Mouse (Mus musculus) gastrocnemius, postnatal 36 days (tissue): ENCODE measurements at regions not wholly inside any gene's neighbourhood (a gene's known extent, or its start where the extent isn't known, plus 50 kb on each side); places are given as distances from the start of the nearest gene placed in this dataset.
A peak's percentile ranks its signal among the peaks of the same experiment; 100 is the strongest.

Experiments
- DNase-seq, 2 experiments: peaks; one replicate each; pipeline ENCODE4 v3.0.0; 2022
- intact Hi-C: fragments of 180-260 bp; cut with DNase I; formaldehyde crosslinking; loops from one replicate; pipeline ENCODE4 v1.15.1; 2025

GRCm38 (mm10) chr14:25306961-25307654 is 151.9 kb upstream of the Zmiz1 start:
- intact Hi-C loops = loop anchor here (10.0 kb wide), 1 partner anchor 258 kb away; no protein-coding TSS in a partner anchor
- no peak for DNase-seq

DNA sequence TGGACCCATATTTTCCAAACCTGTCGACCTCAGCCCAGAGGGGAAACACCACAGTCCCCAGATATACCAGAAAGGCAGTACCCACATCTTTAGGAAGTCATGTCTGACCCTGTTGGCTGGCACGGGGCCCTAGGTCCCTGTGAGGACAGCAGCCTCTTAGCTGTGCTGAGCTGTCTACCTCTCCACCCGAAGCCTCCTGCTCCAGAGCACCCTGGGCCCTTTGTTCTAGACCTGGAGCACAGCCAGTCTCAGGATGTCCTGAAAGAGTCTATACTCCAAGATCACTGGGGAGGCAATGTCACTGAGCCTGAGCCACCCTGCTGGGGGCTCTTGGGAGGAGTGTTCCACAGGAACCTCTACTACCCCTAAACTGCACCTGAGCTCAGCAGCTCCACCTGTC is 150.9 kb upstream of the Zmiz1 start:
- no peak for DNase-seq
- intact Hi-C loops = loop anchor here (10.0 kb wide), 1 partner anchor 257 kb away; no protein-coding TSS in a partner anchor

DNA sequence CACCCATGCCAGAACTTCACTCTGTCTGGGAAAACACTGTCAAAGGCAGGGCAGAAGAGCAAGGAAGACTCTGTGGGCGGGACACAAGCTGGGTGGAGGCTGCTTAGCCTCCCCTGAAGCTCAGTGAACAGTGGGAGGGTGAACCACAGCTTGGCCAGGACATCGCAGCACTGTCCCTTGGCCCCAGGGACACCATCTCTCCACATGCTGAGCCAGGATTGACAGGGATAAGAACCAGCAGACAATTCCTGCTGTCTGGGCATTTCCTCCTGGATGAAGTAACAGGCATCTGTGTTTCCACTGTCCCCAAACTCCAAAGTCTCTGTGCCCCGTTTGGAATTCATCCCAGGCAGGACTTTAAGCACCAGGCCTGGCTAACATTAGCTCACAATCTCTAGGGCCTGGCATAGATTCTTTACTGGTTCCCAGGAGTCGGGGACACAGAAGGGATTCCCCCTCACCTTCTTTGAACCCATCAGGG is 148.3 kb upstream of the Zmiz1 start:
- intact Hi-C loops = no loop called here
- DNase-seq = no peak

DNA sequence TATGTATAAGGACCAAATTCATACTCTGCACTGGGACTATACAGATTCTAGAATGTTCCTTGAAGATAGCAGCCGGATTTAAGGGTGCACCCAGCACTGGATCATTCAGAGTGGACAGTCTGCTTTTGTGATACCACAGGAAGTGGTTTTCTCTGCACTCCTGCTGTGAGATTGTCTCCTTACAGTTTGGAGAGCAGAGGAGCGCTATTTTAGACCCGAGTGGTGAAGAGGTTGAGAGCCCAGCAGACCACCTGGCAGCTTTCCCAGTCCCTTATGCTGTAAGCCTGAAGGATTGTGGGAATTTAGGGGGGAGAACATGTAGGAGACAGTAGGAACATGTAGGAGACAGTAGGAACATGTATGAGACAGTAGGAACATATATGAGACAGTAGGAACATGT is 147.5 kb upstream of the Zmiz1 start:
- intact Hi-C loops = no loop called here
- DNase-seq = no peak

- no peak for DNase-seq
- intact Hi-C loops = no loop called here
Observed at GRCm38 (mm10) chr14:25312135-25312534, 146.8 kb upstream of the Zmiz1 start.

GRCm38 (mm10) chr14:25312814-25313426 is 146.1 kb upstream of the Zmiz1 start:
- intact Hi-C loops = no loop called here
- DNase-seq = no peak

- intact Hi-C loops = no loop called here
- DNase-seq = no peak
Observed at GRCm38 (mm10) chr14:25313693-25314240, 145.2 kb upstream of the Zmiz1 start.

DNA sequence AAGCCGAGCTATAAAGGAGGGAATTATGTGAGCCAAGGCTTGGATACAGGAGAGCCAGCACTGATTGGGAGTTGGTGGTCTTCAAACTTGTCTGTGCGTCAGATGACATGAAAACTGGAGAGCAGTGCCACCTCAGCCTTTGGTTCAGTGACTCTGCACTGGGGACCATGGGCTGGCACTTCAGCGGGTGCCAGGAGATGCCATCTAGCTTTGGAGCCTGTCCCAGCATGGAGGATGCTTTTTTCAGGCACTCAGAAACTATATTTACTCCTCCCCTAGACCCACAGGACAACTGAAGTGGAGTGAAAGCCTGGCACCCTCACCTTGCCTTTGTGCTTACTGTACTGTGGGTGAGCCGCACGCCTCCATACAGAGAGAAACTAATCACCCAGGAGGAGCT is 142.5 kb upstream of the Zmiz1 start:
- intact Hi-C loops = no loop called here
- no peak for DNase-seq

- intact Hi-C loops = no loop called here
- DNase-seq = peak in 1 of 2 experiments; percentile 42
Observed at GRCm38 (mm10) chr14:25317680-25318471, 141.1 kb upstream of the Zmiz1 start.

DNA sequence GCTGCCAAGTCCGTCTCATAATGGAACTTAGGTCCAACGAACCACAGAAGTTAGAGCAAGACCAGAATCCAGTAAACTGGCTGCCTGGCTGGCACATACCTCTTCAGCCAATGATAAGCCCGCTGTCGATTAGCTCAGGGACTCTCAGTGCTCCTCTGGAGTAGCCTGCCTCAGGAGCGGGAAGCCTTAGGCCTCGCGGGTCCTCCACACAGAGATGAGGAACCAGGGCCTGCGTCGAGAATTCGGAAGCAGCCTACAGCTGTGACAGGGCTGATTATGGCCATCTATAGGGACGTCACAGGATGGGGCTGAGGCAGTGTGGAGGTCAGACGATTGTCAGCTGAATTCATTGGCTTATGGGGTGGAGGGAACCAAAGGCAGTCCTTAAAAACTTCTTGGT is 140.1 kb upstream of the Zmiz1 start:
- intact Hi-C loops = no loop called here
- no peak for DNase-seq

GRCm38 (mm10) chr14:25320141-25320540 is 138.8 kb upstream of the Zmiz1 start:
- intact Hi-C loops = no loop called here
- no peak for DNase-seq

- intact Hi-C loops = no loop called here
- no peak for DNase-seq
Observed at GRCm38 (mm10) chr14:25323542-25324484, 135.2 kb upstream of the Zmiz1 start.

DNA sequence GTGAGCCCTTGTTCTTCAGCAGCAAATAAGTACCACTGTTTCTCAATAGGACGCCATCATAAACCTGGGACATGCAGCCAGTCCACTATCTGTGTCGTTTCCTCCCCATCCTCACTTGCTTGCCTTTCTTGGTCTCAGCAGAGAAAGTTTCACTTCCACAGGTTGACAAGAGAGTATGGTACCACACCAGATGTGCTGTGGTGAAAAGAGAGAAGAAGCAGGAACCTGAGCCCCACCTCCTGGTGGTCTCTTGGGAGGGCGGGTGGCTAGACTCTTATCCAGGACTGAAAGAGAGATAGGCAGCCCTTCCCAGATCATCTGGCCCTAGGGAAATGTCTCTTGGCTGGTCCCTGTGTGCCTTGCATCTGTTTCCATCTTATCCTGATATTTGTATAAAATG is 133.1 kb upstream of the Zmiz1 start:
- no peak for DNase-seq
- intact Hi-C loops = no loop called here

DNA sequence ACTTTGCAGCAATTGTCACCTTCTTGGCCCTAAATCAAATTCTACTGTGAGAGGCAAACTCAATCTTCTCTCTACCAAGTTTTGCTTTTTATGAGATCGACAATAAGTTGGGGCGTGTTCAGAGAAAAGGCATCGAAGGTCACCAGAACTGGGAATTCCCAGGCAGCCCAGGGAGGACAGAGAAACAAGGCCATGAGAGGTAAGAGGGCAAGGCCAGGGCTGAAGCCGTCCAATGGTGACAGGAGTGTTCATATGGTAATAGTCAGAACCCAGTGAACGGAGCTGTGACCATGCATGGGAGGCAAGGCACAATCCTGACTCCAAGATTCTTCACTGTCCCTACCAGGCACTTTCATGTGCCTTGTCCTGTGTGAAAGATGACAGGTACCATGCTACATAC is 130.8 kb upstream of the Zmiz1 start:
- DNase-seq = no peak
- intact Hi-C loops = no loop called here

DNA sequence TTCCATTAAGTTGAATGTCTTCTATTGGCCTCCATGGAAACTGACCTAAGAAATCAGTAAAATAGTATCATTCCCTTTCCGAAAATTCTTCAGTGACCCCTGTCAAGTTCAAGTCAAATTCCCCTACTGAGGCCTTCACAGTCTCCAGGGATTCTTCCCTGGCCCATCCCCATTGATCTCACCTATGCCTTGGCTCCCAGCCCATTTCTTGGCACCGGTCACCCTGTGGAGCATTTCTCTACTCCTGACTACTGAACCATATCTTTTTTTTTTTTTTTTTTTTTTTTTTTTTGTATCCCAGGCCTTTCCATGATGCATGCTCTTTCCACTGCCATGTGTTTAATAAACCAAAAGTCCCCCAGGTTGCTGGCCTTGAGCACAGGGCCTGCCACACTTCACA is 124.8 kb upstream of the Zmiz1 start:
- intact Hi-C loops = no loop called here
- no peak for DNase-seq

- DNase-seq = no peak
- intact Hi-C loops = no loop called here
Observed at GRCm38 (mm10) chr14:25336875-25337274, 122.1 kb upstream of the Zmiz1 start.

DNA sequence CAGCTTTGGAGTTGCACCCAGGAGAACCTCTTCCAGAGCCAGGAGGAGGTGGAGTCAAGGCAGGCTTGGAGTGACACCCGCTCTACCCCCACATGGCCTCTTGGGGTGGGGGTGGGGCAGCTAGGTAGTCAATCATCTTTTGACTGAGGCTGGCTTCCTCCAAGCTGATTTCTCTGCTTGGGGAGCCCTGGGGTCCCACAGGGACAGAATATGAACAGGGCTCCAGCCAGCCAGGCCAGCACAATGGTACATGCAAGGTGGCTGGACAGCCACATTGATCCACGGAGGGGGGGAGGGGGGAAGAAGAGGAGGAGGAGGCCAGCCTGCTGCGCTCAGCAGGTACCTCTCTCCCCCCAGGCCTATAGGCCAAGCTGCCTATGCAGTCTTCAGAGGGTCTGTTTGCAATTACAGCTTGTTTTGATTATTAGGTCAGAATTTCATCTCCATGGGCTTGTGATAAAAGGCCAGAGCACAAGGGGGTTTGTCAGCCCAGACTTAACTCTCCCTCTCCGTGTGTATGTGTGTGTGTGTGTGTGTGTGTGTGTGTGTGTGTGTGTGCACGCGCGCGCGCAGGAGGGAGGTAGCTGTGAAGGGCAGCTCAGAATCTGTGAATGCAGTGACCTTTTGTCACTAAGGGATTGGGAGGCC is 120.5 kb upstream of the Zmiz1 start:
- no peak for DNase-seq
- intact Hi-C loops = no loop called here

DNA sequence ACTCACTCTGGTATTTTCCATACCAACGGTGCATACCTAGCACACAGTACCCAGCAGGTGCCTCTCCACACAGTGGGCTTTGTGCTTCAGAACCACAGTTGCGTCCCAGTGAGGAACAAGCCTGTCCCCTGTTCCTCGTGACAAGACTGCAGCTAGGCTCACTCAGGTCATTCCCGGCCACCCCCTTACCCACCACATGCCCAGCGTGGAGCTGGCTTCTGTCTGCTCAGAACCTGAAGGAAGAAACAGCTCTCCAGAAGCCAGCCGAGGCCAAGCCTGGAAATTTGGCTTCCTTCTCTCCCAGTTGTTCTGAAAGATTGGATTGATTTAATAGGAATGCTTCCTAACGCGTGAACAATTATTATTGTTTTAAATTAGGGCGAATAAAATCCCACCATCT is 118.1 kb upstream of the Zmiz1 start:
- intact Hi-C loops = no loop called here

DNA sequence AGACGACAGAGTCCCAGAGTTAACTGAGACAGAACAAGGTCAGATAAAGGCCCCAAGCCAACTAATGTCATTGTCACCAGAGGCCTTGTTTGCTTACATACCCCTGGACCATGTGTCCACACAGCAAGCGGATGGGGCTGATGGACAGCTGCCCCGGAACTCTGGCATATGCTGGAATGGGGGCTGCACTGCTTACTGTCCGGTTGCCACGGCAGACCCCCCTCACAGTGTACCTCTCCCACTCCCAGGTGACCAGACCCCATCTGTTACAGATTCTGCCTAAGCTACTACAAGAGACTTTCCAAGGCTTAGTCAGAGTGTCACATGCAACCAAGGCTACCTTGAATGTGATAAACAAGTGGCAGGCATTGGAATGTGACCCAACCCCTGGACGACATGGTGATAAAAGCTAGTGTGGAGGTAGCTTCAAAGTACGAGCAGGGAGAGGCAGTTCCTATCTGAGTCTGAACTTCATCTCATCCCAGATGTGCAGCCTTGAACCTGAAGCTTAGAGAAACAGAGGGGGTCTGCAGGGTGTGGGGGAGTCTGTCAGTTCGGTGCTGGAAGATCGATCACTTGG is 117.0 kb upstream of the Zmiz1 start:
- intact Hi-C loops = no loop called here

More for the DNA sequence above, 118.1 kb upstream of the Zmiz1 start:
- DNase-seq = no peak

More for the DNA sequence above, 117.0 kb upstream of the Zmiz1 start:
- DNase-seq = no peak
